Mouse (Mus musculus) heart, embryonic 15.5 days (tissue): Measurements from ENCODE around the gene Acox3. TPM values are rescaled to one million over a fixed set of nuclear protein-coding genes. Genes with fewer than 3 reads are reported as not detected.

Source experiments
- ATAC-seq: fragments of 200-750 bp; cut with Nextera tagmentation; replicated peaks from 2 replicates; pipeline ENCODE4 v1.8.0; 2017; ENCODE audit warnings: low read depth, moderate TSS enrichment; ENCODE audit not compliant: insufficient number of reproducible peaks, insufficient read depth, low FRiP score
- H3K27ac ChIP-seq: fragments of 300-500 bp; sonication (generic); 2 replicates; pipeline ENCODE4 v1.5.1; 2015; ENCODE audit warnings: mild to moderate bottlenecking, inconsistent platforms
- H3K27me3 ChIP-seq: fragments of 300-500 bp; sonication (generic); 2 replicates; pipeline ENCODE4 v1.6.1; 2015; ENCODE audit warnings: inconsistent platforms
- H3K36me3 ChIP-seq: fragments of 300-500 bp; sonication (generic); 2 replicates; pipeline ENCODE4 v1.6.1; 2015; ENCODE audit warnings: mild to moderate bottlenecking, inconsistent platforms
- H3K4me1 ChIP-seq: fragments of 300-500 bp; sonication (generic); replicated peaks from 2 replicates; pipeline ENCODE4 v1.6.1; 2015; ENCODE audit warnings: inconsistent platforms
- H3K4me2 ChIP-seq: fragments of 300-500 bp; sonication (generic); 2 replicates; pipeline ENCODE4 v1.6.1; 2015; ENCODE audit warnings: inconsistent platforms, mild to moderate bottlenecking, moderate library complexity
- H3K4me3 ChIP-seq: fragments of 300-500 bp; sonication (generic); 2 replicates; pipeline ENCODE4 v1.5.1; 2015; ENCODE audit warnings: mild to moderate bottlenecking, inconsistent platforms
- H3K9ac ChIP-seq: fragments of 300-500 bp; sonication (generic); 2 replicates; pipeline ENCODE4 v1.6.1; 2015; ENCODE audit warnings: mild to moderate bottlenecking, inconsistent platforms
- H3K9me3 ChIP-seq: fragments of 300-500 bp; sonication (generic); replicated peaks from 2 replicates; pipeline ENCODE4 v1.6.1; 2016; ENCODE audit warnings: inconsistent platforms
- WGBS: fragments of 180-500 bp; shearing (Covaris S2); methylation state at CpG from one replicate; pipeline ENCODE4 v1.1.7; 2015; ENCODE audit warnings: mixed read lengths; 5-methylcytosine and 5-hydroxymethylcytosine counted together
- polyA plus RNA-seq: library from polyadenylated mRNA; unstranded; fragments of >200 nt; fragmentation: Nextera tagmentation; extraction: Ambion mirVana; gene quantifications from 2 replicates; pipeline ENCODE4 v1.2.1, GENCODE M21; 2015

Acox3 gene
- polyA plus RNA-seq, 1 experiment from 2014 or later = 9.9 TPM

DNA sequence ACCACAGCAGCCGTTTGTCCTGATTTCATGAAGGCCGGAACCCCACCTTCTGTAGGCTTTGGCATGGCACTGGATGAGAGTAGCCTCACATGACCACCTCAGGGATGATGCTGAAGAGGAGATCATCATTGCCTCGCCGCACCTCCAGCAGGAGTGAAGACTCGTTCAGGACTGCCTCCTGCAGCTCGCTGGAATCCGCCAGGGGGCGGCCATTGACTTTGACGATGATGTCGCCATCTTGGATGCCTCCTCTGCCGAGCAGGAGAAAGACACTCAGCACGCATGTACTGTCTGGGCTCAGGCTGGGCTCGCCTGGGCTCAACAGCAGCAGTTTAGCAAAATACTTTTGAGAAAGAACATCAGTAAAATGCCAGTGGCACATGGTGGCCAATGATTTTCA is 70.0 kb downstream of the Acox3 start:
- no peak overlapping the region for H3K4me2 ChIP-seq
- H3K9me3 ChIP-seq = no peaks in the 10 kb centered on the region
- H3K27ac ChIP-seq = no peak overlapping the region
- H3K36me3 ChIP-seq = no peaks in the 10 kb centered on the region
- no peaks in the 10 kb centered on the region for H3K4me1 ChIP-seq
- no peaks in the 10 kb centered on the region for H3K27me3 ChIP-seq
- H3K4me3 ChIP-seq = no peak overlapping the region
- 84% methylated on average over 13 of the region's 13 CpGs for WGBS
- ATAC-seq = no peak
- no peak overlapping the region for H3K9ac ChIP-seq

DNA sequence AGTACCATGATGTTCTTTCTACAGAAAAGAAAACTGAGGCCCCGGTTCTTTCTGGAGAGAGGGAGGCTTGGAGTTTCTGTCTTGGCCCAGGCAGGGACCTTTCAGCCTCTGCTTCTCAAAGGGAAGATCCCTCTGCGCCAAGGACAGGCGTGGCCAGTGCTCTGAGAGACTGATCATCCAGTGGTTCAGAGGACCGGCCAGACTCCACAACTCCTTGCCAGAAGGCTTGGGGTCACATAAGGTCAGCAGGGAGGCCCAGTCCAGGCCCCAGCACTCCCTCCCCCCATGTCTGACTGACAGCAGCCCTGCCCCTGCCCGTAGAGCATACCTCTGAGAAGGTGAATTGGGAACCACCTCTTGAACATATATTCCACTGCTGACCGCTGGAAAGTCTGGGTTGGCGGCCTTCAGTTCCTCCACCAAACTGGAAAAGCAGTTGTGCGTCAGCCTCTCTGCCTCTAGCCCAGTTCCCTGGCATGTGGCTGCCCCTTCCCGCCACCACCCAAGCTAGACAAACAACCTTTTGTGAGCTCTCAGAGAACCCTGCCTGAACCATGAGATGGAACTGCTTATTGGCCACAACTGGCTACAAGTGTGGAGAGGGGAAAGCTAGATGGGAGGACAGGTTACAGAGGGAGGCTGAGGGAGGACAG is 71.0 kb downstream of the Acox3 start:
- no peak for ATAC-seq
- WGBS = 74% methylated on average over 9 of the region's 9 CpGs

GRCm38 (mm10) chr5:35655753-35656485 is 73.1 kb downstream of the Acox3 start:
- Histone ChIP-seq H3K9ac (no peak overlapping the region), H3K27me3 (no peaks in the 10 kb centered on the region), H3K27ac (no peak overlapping the region), H3K4me1 (0 out of 2 replicates have a peak, but pooled peaks cover 5% of the 10 kb centered on the region), H3K36me3 (no peaks in the 10 kb centered on the region), H3K4me2 (no peak overlapping the region), H3K9me3 (no peaks in the 10 kb centered on the region), H3K4me3 (no peak overlapping the region)
- WGBS = 82% methylated on average over 10 of the region's 10 CpGs
- no peak for ATAC-seq

More for the DNA sequence above, 71.0 kb downstream of the Acox3 start:
- Histone ChIP-seq H3K9me3 (no peaks in the 10 kb centered on the region), H3K4me1 (no peaks in the 10 kb centered on the region), H3K4me2 (no peak overlapping the region), H3K27me3 (no peaks in the 10 kb centered on the region), H3K27ac (no peak overlapping the region), H3K4me3 (no peak overlapping the region), H3K36me3 (no peaks in the 10 kb centered on the region), H3K9ac (no peak overlapping the region)

DNA sequence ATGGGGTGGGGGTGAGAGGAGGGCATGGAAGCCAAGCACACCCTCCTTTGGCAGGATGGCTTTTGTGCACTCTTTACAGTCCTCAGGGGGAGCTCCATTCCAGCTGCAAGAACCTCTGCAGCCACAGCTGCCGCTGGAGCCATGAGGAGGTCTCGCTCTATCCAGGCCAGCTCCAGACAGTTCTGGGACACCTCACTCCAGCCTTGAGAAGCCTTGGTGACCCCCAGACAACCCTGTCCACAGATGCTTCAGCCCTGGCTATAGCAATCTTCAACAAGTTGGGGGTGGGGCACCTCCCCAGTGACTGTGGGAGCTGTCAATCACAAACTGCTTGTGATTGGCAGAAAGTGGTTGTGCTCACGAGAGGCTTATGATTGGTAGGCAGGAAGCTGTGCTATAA is 76.7 kb downstream of the Acox3 start:
- WGBS = 60% methylated on average over 3 of the region's 3 CpGs
- no peaks in the 10 kb centered on the region for H3K27me3 ChIP-seq
- no peak overlapping the region for H3K4me2 ChIP-seq
- peaks cover 14% of the 10 kb centered on the region for H3K4me1 ChIP-seq
- H3K4me3 ChIP-seq = no peak overlapping the region
- no peaks in the 10 kb centered on the region for H3K9me3 ChIP-seq
- no peak overlapping the region for H3K27ac ChIP-seq
- ATAC-seq = no peak
- no peak overlapping the region for H3K9ac ChIP-seq
- no peaks in the 10 kb centered on the region for H3K36me3 ChIP-seq

DNA sequence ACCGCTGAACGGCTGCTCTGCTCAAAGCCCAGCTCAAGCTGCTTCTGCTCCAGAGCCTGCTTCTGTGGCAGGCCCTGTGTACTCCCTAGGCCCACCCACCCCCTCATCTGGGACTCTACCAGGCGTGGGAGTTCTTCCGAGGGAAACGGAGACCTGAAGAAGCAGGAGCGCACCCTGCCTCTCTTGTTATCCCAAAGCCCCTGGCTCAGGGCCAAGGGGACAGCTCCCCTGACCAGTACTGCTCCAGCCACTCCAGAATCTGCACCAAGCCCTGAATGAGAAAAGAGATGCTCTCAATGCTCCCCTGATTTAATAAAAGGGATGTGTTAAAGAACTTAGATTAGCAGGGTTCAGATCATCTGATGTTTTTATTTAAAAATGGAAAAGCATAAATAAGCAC is 78.4 kb downstream of the Acox3 start:
- Histone ChIP-seq H3K4me1 (peaks cover 14% of the 10 kb centered on the region), H3K9ac (no peak overlapping the region), H3K27ac (no peak overlapping the region), H3K4me2 (no peak overlapping the region), H3K27me3 (0 out of 2 replicates have a peak, but pooled peaks cover 6% of the 10 kb centered on the region), H3K4me3 (no peak overlapping the region), H3K9me3 (no peaks in the 10 kb centered on the region), H3K36me3 (no peaks in the 10 kb centered on the region)
- ATAC-seq = no peak
- WGBS = 46% methylated on average over 6 of the region's 6 CpGs

GRCm38 (mm10) chr5:35662021-35662545 is 79.2 kb downstream of the Acox3 start:
- H3K9me3 ChIP-seq = no peaks in the 10 kb centered on the region
- H3K27me3 ChIP-seq = 0 out of 2 replicates have a peak, but pooled peaks cover 6% of the 10 kb centered on the region
- H3K9ac ChIP-seq = no peak overlapping the region
- no peaks in the 10 kb centered on the region for H3K36me3 ChIP-seq
- no peak overlapping the region for H3K4me2 ChIP-seq
- no peak for ATAC-seq
- peaks cover 14% of the 10 kb centered on the region for H3K4me1 ChIP-seq
- H3K27ac ChIP-seq = no peak overlapping the region
- WGBS = 72% methylated on average over 9 of the region's 9 CpGs
- H3K4me3 ChIP-seq = no peak overlapping the region

Other genes with a start within 250 kb of the Acox3 start
- 0.90 TPM in 1 of 2 replicates, not detected in the other for gene Hmx1, start 193.9 kb upstream of the Acox3 start, polyA plus RNA-seq
- gene Cpz, start 57.3 kb upstream of the Acox3 start, polyA plus RNA-seq = 7.4 and 11.5 TPM in 2 replicates
- 4.2 and 5.5 TPM in 2 replicates for gene Trmt44, start 8.0 kb upstream of the Acox3 start, polyA plus RNA-seq
- 14.7 and 22.2 TPM in 2 replicates for gene Htra3, start 96.7 kb downstream of the Acox3 start, polyA plus RNA-seq
- 8.6 and 10.9 TPM in 2 replicates for gene Sh3tc1, start 156.9 kb downstream of the Acox3 start, polyA plus RNA-seq
- gene Ablim2, start 174.8 kb downstream of the Acox3 start, polyA plus RNA-seq = 4.3 and 5.3 TPM in 2 replicates